Mouse (Mus musculus): ENCODE measurements around the gene Fam13a. TPM values are rescaled to one million over a fixed set of nuclear protein-coding genes. Genes with fewer than 3 reads are reported as not detected.

The Fam13a gene
- polyA plus RNA-seq, 1 experiment from 2014 or later = 5.7 TPM

DNA sequence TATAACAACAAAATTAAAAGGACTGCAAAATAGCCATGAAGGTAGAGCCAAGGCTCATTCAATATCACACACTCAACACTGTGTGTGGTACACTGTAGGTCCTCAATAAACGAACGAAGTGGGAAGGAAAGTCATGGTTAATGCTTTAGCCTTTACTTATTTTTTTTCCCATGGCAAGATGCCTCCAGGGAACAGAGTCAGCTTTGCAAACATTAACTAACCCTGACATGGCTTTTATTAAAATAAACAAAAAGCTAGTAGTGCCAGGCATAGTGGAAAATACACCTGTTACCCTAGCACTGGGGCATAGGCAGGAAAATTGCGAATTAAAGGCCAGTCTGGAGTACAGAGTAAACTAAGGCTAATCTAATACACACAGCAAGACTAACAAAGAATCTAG lies 35.2 kb downstream of the Fam13a start:
- no peak overlapping the region for H3K27ac ChIP-seq
- H3K4me3 ChIP-seq = no peak overlapping the region
- no peaks in the 10 kb centered on the region for H3K4me1 ChIP-seq
- 68% methylated on average over 3 of the region's 3 CpGs for WGBS
- no peak overlapping the region for H3K4me2 ChIP-seq (replicated peaks)
- ATAC-seq (ENCODE audit: insufficient number of reproducible peaks, insufficient read depth, low FRiP score, low TSS enrichment) = no peak
- H3K9ac ChIP-seq = no peak overlapping the region
- H3K36me3 ChIP-seq = no peaks in the 10 kb centered on the region
- no peaks in the 10 kb centered on the region for H3K27me3 ChIP-seq
- no peaks in the 10 kb centered on the region for H3K9me3 ChIP-seq

DNA sequence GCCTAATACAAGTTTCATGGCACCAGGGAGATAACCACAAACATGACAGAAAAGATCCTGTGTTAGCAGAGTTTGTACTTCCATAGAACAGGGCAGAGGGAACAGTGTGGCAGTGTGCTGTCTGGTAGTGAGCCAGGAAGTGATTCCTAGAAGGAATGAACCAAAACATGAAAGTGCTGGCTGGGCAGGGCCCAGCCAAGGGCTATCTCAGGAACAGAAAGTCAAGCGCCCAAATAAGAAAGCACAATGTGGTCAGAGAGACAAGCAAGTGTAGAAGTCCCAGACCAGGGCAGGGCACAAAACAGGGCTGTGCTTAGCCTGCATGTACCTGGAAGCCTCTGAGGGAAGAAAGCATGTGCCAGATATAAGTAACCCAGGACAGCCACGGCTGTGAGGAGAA lies 35.6 kb downstream of the Fam13a start:
- Histone ChIP-seq H3K4me1 (no peaks in the 10 kb centered on the region), H3K9me3 (no peaks in the 10 kb centered on the region), H3K4me2 (replicated peaks) (no peak overlapping the region), H3K9ac (no peak overlapping the region), H3K36me3 (no peaks in the 10 kb centered on the region), H3K27ac (no peak overlapping the region), H3K4me3 (no peak overlapping the region), H3K27me3 (no peaks in the 10 kb centered on the region)
- no peak for ATAC-seq (ENCODE audit: insufficient number of reproducible peaks, insufficient read depth, low FRiP score, low TSS enrichment)
- 87% methylated on average over 2 of the region's 2 CpGs for WGBS

DNA sequence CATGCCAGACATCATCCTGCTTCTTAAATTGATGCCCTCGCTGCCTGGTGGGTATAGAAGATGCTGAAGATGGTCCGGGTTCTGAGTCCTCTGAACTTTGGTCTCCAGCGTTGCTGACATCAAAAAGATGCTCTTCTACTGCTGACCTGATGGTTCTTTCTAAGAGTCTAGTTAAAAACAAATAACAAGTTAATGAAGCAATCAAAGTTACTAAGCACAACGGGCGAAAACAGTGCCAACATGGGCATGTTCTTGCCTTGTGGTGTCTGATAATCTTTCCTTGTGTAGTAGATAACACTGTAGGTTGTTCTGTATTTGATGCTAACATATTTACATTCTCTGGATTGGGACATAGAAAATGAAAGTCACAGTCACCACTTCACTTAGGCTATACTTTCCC lies 37.2 kb downstream of the Fam13a start:
- no peak overlapping the region for H3K9ac ChIP-seq
- no peaks in the 10 kb centered on the region for H3K9me3 ChIP-seq
- no peaks in the 10 kb centered on the region for H3K36me3 ChIP-seq
- no peak for ATAC-seq (ENCODE audit: insufficient number of reproducible peaks, insufficient read depth, low FRiP score, low TSS enrichment)
- no peak overlapping the region for H3K27ac ChIP-seq
- no peaks in the 10 kb centered on the region for H3K4me1 ChIP-seq
- WGBS = 93% methylated on average over 5 of the region's 5 CpGs
- H3K27me3 ChIP-seq = no peaks in the 10 kb centered on the region
- H3K4me2 ChIP-seq (replicated peaks) = no peak overlapping the region
- H3K4me3 ChIP-seq = no peak overlapping the region

DNA sequence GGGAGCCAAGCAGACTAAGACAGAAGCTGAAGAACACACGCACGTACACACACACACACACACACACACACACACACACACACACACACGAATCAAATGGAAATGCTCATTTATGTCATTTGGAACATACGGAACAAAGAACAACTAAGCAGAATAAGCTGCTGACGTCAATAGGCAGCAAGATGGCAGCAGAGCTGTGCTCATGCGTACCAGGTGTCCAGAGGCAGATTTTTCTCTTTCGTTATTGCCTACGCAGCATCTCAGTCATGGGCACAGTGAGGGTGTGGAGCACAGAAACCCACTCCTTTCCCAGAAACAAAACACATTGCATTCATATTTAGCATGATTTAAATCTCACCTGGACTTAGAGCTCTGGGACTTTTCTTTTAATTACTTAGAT lies 39.2 kb downstream of the Fam13a start:
- Histone ChIP-seq H3K36me3 (no peaks in the 10 kb centered on the region), H3K4me1 (no peaks in the 10 kb centered on the region), H3K4me3 (no peak overlapping the region), H3K27me3 (no peaks in the 10 kb centered on the region), H3K9me3 (no peaks in the 10 kb centered on the region), H3K27ac (no peak overlapping the region), H3K9ac (no peak overlapping the region), H3K4me2 (replicated peaks) (no peak overlapping the region)
- no peak for ATAC-seq (ENCODE audit: insufficient number of reproducible peaks, insufficient read depth, low FRiP score, low TSS enrichment)
- 88% methylated on average over 8 of the region's 8 CpGs for WGBS

DNA sequence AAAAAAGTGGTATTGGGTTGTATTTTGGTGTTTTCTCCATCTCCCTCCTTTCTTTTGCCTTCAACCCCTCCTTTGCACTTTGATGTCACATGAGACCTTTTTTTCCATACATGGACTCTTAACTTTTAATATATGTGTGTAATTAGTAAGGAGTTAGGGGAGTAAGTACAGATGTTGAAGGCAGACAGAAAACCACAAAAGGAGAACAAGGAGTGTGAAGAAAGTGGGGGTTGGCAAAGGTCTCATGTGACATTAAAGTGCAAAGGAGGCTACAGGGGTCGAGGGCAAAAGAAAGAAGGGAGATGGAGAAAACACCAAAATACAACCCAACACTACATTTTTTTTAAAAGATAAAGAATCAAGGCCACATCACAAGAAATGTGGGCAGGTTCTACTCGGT lies 49.1 kb downstream of the Fam13a start:
- no peak for ATAC-seq (ENCODE audit: insufficient number of reproducible peaks, insufficient read depth, low FRiP score, low TSS enrichment)
- H3K4me1 ChIP-seq = no peaks in the 10 kb centered on the region
- 60% methylated on average over 2 of the region's 2 CpGs for WGBS
- H3K36me3 ChIP-seq = no peaks in the 10 kb centered on the region
- no peak overlapping the region for H3K27ac ChIP-seq
- H3K9me3 ChIP-seq = no peaks in the 10 kb centered on the region
- no peak overlapping the region for H3K4me2 ChIP-seq (replicated peaks)
- H3K27me3 ChIP-seq = no peaks in the 10 kb centered on the region
- no peak overlapping the region for H3K4me3 ChIP-seq
- no peak overlapping the region for H3K9ac ChIP-seq

DNA sequence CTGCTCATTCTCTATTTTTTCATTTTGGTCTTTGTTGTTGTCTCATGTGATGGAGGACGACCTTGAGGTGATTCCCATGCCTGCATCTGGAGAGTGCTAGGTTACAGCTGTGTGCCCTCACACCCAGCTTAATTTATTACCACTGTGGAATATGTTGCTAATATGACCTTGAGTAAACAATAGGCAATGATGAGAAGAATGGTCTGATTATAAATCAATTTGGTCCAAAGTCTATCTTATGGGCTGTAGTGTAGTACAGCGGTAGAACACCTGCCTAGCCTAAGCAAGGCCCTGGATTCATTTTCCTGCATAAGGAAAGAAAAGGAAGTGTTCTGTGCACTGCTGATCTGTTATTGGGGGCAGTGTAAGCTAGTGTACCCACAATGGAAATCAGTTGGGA lies 49.9 kb downstream of the Fam13a start:
- Histone ChIP-seq H3K9ac (no peak overlapping the region), H3K27ac (no peak overlapping the region), H3K9me3 (no peaks in the 10 kb centered on the region), H3K27me3 (no peaks in the 10 kb centered on the region), H3K36me3 (no peaks in the 10 kb centered on the region), H3K4me3 (no peak overlapping the region), H3K4me2 (replicated peaks) (no peak overlapping the region), H3K4me1 (no peaks in the 10 kb centered on the region)
- ATAC-seq (ENCODE audit: insufficient number of reproducible peaks, insufficient read depth, low FRiP score, low TSS enrichment) = no peak
- WGBS = 90% methylated on average over 2 of the region's 2 CpGs

DNA sequence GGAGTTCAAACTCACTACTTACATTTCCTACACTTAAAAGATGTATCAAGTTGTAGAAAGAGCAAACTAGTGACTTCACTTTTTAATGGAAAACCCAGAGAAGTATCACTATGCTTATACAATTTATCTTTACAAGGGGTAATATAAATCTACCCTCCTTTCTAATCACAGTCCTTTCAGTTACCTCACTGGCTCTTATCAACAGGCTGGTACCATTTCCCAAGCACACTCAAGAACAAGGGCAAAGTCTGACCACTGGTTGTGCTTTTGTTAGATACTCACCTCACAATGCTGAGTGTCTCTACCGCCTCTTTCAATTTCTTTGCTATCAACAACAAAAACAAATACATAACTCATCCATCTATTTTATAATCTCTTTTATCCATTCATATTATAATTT lies 51.5 kb downstream of the Fam13a start:
- Histone ChIP-seq H3K27me3 (no peaks in the 10 kb centered on the region), H3K9ac (no peak overlapping the region), H3K36me3 (no peaks in the 10 kb centered on the region), H3K9me3 (no peaks in the 10 kb centered on the region), H3K4me1 (no peaks in the 10 kb centered on the region), H3K4me3 (no peak overlapping the region), H3K27ac (no peak overlapping the region), H3K4me2 (replicated peaks) (no peak overlapping the region)
- ATAC-seq (ENCODE audit: insufficient number of reproducible peaks, insufficient read depth, low FRiP score, low TSS enrichment) = no peak
- WGBS = 85% methylated on average over 1 of the region's 1 CpGs

DNA sequence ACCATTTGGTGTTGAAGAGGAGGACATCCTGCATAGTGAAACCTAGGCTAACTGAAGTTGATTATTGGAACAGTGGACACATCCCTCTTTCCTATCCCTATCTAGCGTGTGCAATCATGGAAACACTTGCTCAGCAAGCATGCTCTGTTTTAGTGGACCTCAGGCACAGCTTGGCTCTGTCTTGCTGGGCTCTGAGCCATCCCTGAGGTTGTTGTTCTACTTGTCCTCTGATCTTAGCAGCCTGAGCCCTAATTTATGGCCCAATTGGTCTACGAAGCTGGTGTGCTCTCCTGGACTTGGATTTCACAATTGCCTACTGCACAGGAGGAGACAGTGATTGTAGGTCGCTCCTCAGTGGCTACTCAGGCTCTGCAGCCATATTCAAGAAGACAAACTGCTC lies 56.1 kb downstream of the Fam13a start:
- Histone ChIP-seq H3K36me3 (no peaks in the 10 kb centered on the region), H3K27me3 (no peaks in the 10 kb centered on the region), H3K4me3 (no peak overlapping the region), H3K4me2 (replicated peaks) (no peak overlapping the region), H3K27ac (no peak overlapping the region), H3K4me1 (peaks cover 5% of the 10 kb centered on the region; the same call in 1 of the 2 replicates), H3K9ac (no peak overlapping the region), H3K9me3 (no peaks in the 10 kb centered on the region)
- WGBS = 86% methylated on average over 3 of the region's 3 CpGs
- no peak for ATAC-seq (ENCODE audit: insufficient number of reproducible peaks, insufficient read depth, low FRiP score, low TSS enrichment)

DNA sequence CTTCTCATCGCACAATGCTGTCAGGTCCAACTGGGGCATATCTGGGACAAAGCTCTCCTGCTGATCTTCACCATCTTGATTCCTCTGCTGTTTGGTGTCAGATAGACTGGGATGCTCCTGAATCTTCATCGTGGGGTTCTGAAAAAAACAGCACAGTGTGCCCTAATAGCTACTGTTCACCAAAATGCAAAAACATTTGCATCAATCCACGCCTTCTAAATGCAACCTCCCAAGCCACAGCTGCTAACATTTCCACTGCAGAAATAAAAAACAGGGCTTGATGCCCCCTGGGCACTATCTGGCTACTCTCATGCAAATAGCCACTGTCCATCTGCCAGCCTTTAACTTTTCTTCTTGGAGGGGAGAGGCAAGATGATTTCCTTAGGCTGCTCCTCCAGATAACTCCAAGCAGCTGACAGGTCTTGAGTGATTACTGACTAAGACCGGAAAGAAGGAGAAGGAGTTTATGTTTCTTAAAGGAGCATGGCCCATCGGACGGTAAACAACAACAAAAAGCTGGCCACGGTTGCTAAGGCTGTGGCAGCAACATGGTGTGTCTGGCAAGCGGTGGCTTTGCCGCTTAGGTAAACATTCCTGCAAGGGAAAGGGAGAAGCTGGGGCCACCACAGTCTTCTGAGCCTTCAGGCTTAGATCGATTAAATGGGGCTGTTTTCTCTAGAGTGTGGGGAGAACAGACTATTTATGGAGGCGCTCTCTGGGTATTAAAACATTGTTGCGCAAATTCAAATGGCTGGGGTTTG lies 59.1 kb downstream of the Fam13a start:
- Histone ChIP-seq H3K27me3 (no peaks in the 10 kb centered on the region), H3K9ac (no peak overlapping the region), H3K27ac (no peak overlapping the region), H3K36me3 (no peaks in the 10 kb centered on the region), H3K4me3 (no peak overlapping the region), H3K4me1 (peaks cover 5% of the 10 kb centered on the region; the same call in 1 of the 2 replicates), H3K4me2 (replicated peaks) (peak overlapping the region; percentile 7; the same call in 1 of the 2 replicates), H3K9me3 (no peaks in the 10 kb centered on the region)
- WGBS = 23% methylated on average over 12 of the region's 12 CpGs
- no peak for ATAC-seq (ENCODE audit: insufficient number of reproducible peaks, insufficient read depth, low FRiP score, low TSS enrichment)

DNA sequence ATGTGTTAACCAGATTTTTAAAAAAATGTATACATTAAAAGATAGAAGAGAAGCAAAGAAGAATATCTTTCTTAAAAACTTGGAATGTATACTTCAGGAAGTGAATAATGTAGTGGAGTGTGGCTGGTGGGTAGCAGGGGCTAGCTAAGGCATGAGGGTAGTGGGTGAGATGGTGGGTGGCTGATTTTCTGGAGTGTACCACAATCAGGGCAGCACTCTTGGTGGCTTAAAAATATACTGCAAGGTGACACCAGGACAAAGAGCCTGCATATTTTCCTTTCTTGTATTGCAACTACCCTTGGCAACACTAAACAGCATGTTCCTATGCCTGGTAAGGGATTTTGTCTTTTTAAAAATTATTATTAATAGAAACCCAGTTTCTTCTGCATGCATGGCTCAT lies 59.8 kb downstream of the Fam13a start:
- Histone ChIP-seq H3K36me3 (no peaks in the 10 kb centered on the region), H3K4me3 (no peak overlapping the region), H3K4me1 (peaks cover 5% of the 10 kb centered on the region; the same call in 1 of the 2 replicates), H3K27ac (no peak overlapping the region), H3K9me3 (no peaks in the 10 kb centered on the region), H3K4me2 (replicated peaks) (no peak overlapping the region), H3K9ac (no peak overlapping the region), H3K27me3 (no peaks in the 10 kb centered on the region)
- ATAC-seq (ENCODE audit: insufficient number of reproducible peaks, insufficient read depth, low FRiP score, low TSS enrichment) = no peak

DNA sequence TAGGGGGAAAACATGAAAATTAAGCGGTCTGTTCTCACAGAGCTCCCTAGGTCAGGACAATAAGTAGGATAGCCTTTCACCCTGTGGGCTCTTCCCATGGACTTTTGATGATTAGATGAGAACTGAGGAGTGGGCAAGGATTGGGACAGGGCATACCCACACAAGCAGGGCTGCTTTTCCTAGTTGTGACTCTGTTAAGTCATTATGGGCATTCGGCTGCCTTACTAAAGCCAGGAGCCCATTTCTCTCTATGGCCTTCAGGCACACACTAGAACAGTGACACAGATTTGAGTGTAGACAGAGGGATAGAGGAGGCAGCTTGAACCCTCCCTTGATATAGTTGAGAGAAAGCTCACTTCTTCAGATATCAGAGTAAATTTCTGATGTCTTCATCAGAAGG lies 60.3 kb downstream of the Fam13a start:
- Histone ChIP-seq H3K4me1 (peaks cover 5% of the 10 kb centered on the region; the same call in 1 of the 2 replicates), H3K9me3 (no peaks in the 10 kb centered on the region), H3K27ac (no peak overlapping the region), H3K4me3 (no peak overlapping the region), H3K9ac (no peak overlapping the region), H3K36me3 (no peaks in the 10 kb centered on the region), H3K4me2 (replicated peaks) (no peak overlapping the region), H3K27me3 (no peaks in the 10 kb centered on the region)
- ATAC-seq (ENCODE audit: insufficient number of reproducible peaks, insufficient read depth, low FRiP score, low TSS enrichment) = no peak
- WGBS = 94% methylated on average over 2 of the region's 2 CpGs

DNA sequence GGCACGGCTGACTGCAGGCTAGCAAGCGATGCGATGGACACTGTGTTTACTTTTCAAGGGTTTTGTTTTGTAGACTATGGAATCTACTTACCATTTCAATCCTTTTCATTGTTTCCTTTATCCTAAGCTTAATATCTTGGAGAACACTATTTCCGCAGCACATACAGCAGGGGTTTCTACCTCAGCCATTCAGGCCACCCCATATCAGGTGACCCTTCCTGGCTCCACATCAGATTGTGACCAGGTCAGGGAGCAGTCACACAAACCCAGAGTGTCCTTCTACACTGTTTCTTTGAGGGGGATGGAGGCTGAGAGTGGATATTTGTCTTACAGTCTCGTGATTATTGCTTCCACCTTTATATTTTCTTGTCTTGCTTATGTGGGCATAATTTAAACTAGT lies 61.7 kb downstream of the Fam13a start:
- Histone ChIP-seq H3K9me3 (no peaks in the 10 kb centered on the region), H3K9ac (no peak overlapping the region), H3K4me1 (peaks cover 5% of the 10 kb centered on the region; the same call in 1 of the 2 replicates), H3K4me3 (no peak overlapping the region), H3K27ac (no peak overlapping the region), H3K27me3 (no peaks in the 10 kb centered on the region), H3K36me3 (no peaks in the 10 kb centered on the region), H3K4me2 (replicated peaks) (no peak overlapping the region)
- ATAC-seq (ENCODE audit: insufficient number of reproducible peaks, insufficient read depth, low FRiP score, low TSS enrichment) = no peak
- 83% methylated on average over 5 of the region's 5 CpGs for WGBS

Measured in embryonic facial prominence, embryonic 12.5 days (tissue).